Mouse (Mus musculus): Measurements from ENCODE around the gene Mgat5.

GRCm38 (mm10) chr1:127500219-127500618 is 295.4 kb downstream of the Mgat5 start:
- TF ChIP-seq CTCF (IDR thresholded peaks at IDR 0.05; ENCODE audit: extremely low read depth, insufficient read depth, insufficient read length, insufficient replicate concordance) = peak; percentile 93; the same call in 1 of the 2 replicates
- TF ChIP-seq POLR2A (IDR thresholded peaks at IDR 0.05; ENCODE audit: low read depth, low read length) = no peak

All from spleen, adult 2 months (tissue).